Mouse (Mus musculus) MEL (cell line): ENCODE data around the gene Susd5.

Experiments
- CTCF ChIP-seq, 3 experiments: IDR thresholded peaks in 2 of 3; conservative IDR thresholded peaks in 1 of 3; 2 replicates each; pipeline ENCODE4 v1.5.1; 2011 to 2012; ENCODE audit warnings: low read length in 3 of 3, low read depth in 2 of 3, mild to moderate bottlenecking in 2 of 3, improper control_type of control experiment in 1 of 3, inconsistent platforms in 1 of 3, mixed read lengths in 1 of 3, moderate library complexity in 1 of 3; ENCODE audit not compliant: control insufficient read depth in 1 of 3, insufficient read depth in 1 of 3, poor library complexity in 1 of 3, severe bottlenecking in 1 of 3
- GABPA ChIP-seq: IDR thresholded peaks from 2 replicates; pipeline ENCODE4 v1.6.1; 2012; ENCODE audit warnings: low read depth, mild to moderate bottlenecking, inconsistent platforms, low read length, improper control_type of control experiment, moderate library complexity
- GATA1 ChIP-seq: IDR thresholded peaks from 2 replicates; pipeline ENCODE4 v1.6.1; 2011; ENCODE audit warnings: low read depth, low read length, improper control_type of control experiment
- USF1 ChIP-seq: IDR thresholded peaks from 2 replicates; pipeline ENCODE4 v1.6.1; 2014; ENCODE audit warnings: low read depth, mild to moderate bottlenecking, inconsistent platforms, low read length, improper control_type of control experiment, moderate library complexity

- no peak for TF ChIP-seq GABPA
- no peak for TF ChIP-seq USF1
- no peak for TF ChIP-seq GATA1
- TF ChIP-seq CTCF (IDR thresholded peaks at IDR 0.05 in 2 of 3, conservative IDR thresholded peaks at IDR 0.05 in 1 of 3; ENCODE audit: control insufficient read depth in 1 of 3, insufficient read depth in 1 of 3, low read depth in 2 of 3, low read length in 3 of 3, poor library complexity in 1 of 3, severe bottlenecking in 1 of 3), result no peak
These were observed 47.4 kb upstream of the Susd5 start for GRCm38 (mm10) chr9:114009526-114009925.
